Comparison of ENCODE assay signal across 21 mouse cellular contexts in the genomic region with DNA sequence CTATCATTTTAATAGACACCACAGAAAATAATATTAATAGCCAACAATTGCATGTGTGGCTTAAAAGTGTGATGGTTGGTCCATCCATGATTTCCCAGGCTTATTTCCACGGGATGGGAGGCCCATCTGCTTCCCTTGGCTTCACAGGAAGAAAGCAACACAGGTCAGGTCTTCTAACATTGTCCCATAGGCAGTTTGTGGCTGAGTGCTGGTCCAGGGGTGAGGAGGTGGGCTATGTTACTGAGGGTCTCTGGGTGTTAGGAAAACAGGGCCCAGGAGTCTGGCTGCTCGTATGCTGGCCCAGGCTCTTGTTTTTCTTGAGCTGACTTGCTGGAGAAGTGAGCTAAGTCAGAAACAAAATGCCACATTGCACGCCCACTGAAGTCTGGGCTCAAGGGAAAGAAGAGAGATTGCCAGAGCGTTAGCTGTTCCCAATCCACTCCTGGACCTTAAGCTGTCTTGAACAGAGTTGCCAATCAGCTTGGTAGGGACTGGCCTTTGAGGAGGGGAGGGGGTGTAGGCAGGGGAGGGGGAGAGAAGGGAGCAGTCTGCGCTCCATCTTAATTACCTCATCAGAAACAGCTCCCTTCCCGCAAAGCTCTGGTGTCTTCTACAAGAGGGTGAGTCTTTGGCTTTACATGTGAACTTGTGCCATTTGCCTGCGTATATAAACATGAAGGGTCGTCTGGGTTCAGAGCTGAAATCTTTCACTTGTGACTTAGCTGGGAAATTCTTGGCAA.
DNase-seq lines count a peak whose midpoint lies in the region; ATAC-seq and TF ChIP-seq lines count a peak whose summit lies in the region.
"Had no signal": no experiment of that assay in that cellular context is flagged by ENCODE, and none has a peak within 500 bp of the region (broad histone marks: within the 10 kb centered on the region; RNA-seq: fewer than 3 reads in every experiment).

No protein-coding gene starts in this region.

- H3K27me3 ChIP-seq in lung, postnatal 0 days (replicated peaks; ENCODE audit: insufficient read depth, low read length), result no peaks in the 10 kb centered on the region
- no peaks in the 10 kb centered on the region for H3K27me3 ChIP-seq in forebrain, embryonic 14.5 days (replicated peaks; ENCODE audit: control insufficient read depth, insufficient read depth, low read length)

- no peak for TF ChIP-seq EP300 in lung, postnatal 0 days (IDR thresholded peaks at IDR 0.05)

- no peaks in the 10 kb centered on the region for H3K4me1 ChIP-seq in lung, postnatal 0 days (ENCODE audit: insufficient read depth, low read depth, low read length)
- H3K4me1 ChIP-seq in forebrain, embryonic 14.5 days (ENCODE audit: control insufficient read depth, insufficient read depth, low read length), result no peaks in the 10 kb centered on the region
- H3K4me1 ChIP-seq: hindbrain, embryonic 10.5 days had no signal

- H3K36me3 ChIP-seq in lung, postnatal 0 days (ENCODE audit: insufficient read depth, low read length), result no peaks in the 10 kb centered on the region
- H3K36me3 ChIP-seq in forebrain, embryonic 14.5 days (ENCODE audit: control insufficient read depth, insufficient read depth, low read length), result no peaks in the 10 kb centered on the region
- H3K36me3 ChIP-seq: embryonic facial prominence, embryonic 10.5 days; hindbrain, embryonic 10.5 days had no signal

- no peak for DNase-seq in frontal cortex, postnatal 14 days (ENCODE audit: low spot score in 2 of 2)
- peak; percentile 3 to 47 for DNase-seq in left cerebral cortex, postnatal 25 days (ENCODE audit: low spot score in 2 of 2)
- DNase-seq in left cerebral cortex, postnatal 4 days, result no peak
- DNase-seq in CD4-positive helper T cell, adult 2 months (ENCODE audit: low read depth, low spot score), result peak; percentile 1
- DNase-seq in lung, postnatal 0 days (ENCODE audit: low spot score), result peak; percentile 42
- DNase-seq in embryo, embryonic 10.5 days (ENCODE audit: low spot score), result no peak
- DNase-seq in forebrain, embryonic 14.5 days (ENCODE audit: low spot score), result no peak
- DNase-seq: adrenal gland, postnatal 36 days; cerebellum, adult 2 months; cerebellum, postnatal 36 days; gastrocnemius, postnatal 25 days; liver; liver, postnatal 0 days; thymus, postnatal 36 days had no signal

- H3K9ac ChIP-seq in lung, postnatal 0 days (replicated peaks; ENCODE audit: low read depth), result no peak overlapping the region
- no peak overlapping the region for H3K9ac ChIP-seq in forebrain, embryonic 14.5 days (ENCODE audit: low read length)
- H3K9ac ChIP-seq: liver, postnatal 0 days had no signal

- peak; percentile 85 for ATAC-seq in frontal cortex, adult (ENCODE audit: low TSS enrichment)
- peak; percentile 67 for ATAC-seq in lung, postnatal 0 days
- no peak for ATAC-seq in forebrain, embryonic 14.5 days
- ATAC-seq: activated CD4-positive, CD25-positive, alpha-beta regulatory T cell, adult 4 months; CD4-positive, CD25-positive, alpha-beta regulatory T cell, adult 4 months; hindbrain, postnatal 0 days; intestine, postnatal 0 days; liver, postnatal 0 days had no signal

- H3K4me3 ChIP-seq in lung, postnatal 0 days (ENCODE audit: low read depth, low read length), result no peak overlapping the region
- no peak overlapping the region for H3K4me3 ChIP-seq in forebrain, embryonic 14.5 days (ENCODE audit: low read depth, low read length)
- H3K4me3 ChIP-seq: embryonic facial prominence, embryonic 10.5 days; hindbrain, embryonic 10.5 days had no signal

- H3K4me2 ChIP-seq in lung, postnatal 0 days (replicated peaks; ENCODE audit: low read depth, low read length), result no peak overlapping the region
- no peak overlapping the region for H3K4me2 ChIP-seq in forebrain, embryonic 14.5 days (ENCODE audit: low read length)

- intact Hi-C loops in left cerebral cortex, postnatal 25 days (cut with DNase I), result no loop called here
- intact Hi-C loops in left cerebral cortex, postnatal 4 days (cut with DNase I), result no loop called here

- TF ChIP-seq CTCF in lung, postnatal 0 days (IDR thresholded peaks at IDR 0.05), result no peak

- H3K9me3 ChIP-seq in lung, postnatal 0 days (ENCODE audit: low read length), result no peaks in the 10 kb centered on the region
- no peaks in the 10 kb centered on the region for H3K9me3 ChIP-seq in forebrain, embryonic 14.5 days (replicated peaks; ENCODE audit: control insufficient read depth, low read length)
- H3K9me3 ChIP-seq: embryonic facial prominence, embryonic 10.5 days; hindbrain, embryonic 10.5 days had no signal

- WGBS in lung, postnatal 0 days, result 55% methylated on average over 8 of the region's 8 CpGs
- 66% methylated on average over 8 of the region's 8 CpGs for WGBS in forebrain, embryonic 14.5 days

- no peak overlapping the region for H3K27ac ChIP-seq in lung, postnatal 0 days (ENCODE audit: low read length)
- no peak overlapping the region for H3K27ac ChIP-seq in forebrain, embryonic 14.5 days (ENCODE audit: low read depth, low read length)
- H3K27ac ChIP-seq: embryonic facial prominence, embryonic 10.5 days; hindbrain, embryonic 10.5 days; hindbrain, postnatal 0 days had no signal

Comparison
In these comparisons a context has a peak if more than half of its experiments do, and no peak if none do; other contexts are left out.
1. DNase-seq: peak in left cerebral cortex, postnatal 25 days (2 of 2), CD4-positive helper T cell, adult 2 months (single experiment) and lung, postnatal 0 days (single experiment); none in frontal cortex, postnatal 14 days (0 of 2), left cerebral cortex, postnatal 4 days (single experiment), embryo, embryonic 10.5 days (single experiment) and forebrain, embryonic 14.5 days (single experiment).